Comparison of ENCODE assay signal across 17 mouse cellular contexts in the genomic region with DNA sequence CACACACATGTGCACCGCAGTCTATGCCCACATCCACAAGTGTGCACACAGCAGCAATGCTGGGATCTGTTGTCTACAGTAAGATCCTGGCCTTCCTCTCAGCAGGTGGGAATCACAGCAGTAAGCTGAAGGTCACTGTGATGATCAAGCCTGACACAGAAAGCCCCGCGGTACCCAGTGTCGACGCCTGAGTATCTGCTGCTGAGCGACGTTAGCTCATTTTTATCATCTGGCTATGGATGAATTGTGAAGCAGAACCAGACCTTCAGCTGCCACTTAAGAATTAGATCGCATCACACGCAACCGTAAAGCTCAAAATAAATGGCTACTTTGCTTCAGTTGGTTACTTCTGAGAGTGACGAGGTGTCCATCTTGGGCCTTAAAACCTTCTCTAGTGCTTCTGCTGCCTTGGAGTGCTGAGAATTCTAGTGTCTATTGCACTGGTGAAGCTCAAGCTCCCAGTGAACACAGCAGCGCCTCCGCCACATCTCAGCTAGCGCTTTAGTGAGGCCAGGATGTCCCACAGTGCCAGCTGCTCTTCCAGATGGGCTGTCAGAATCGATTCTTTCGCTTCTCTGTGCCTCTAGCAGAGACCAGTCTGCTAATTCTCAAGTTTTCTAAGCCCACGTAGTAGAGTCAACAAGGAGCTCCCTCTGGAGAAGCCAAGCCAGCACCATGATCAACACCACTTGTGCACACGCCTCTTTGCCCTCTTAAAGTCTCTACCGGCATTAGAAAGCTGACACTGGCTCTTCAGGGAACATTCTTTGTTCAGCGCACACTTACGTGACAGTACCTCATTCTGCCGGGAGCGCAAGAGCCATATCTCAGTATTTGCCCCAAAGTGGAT.
DNase-seq lines count a peak whose midpoint lies in the region; ATAC-seq lines count a peak whose summit lies in the region.
"Had no signal": no experiment of that assay in that cellular context is flagged by ENCODE, and none has a peak within 500 bp of the region (broad histone marks: within the 10 kb centered on the region; RNA-seq: fewer than 3 reads in every experiment).

No protein-coding gene starts in this region.

- intact Hi-C loops in heart, postnatal 36 days (cut with DNase I): no loop called here

- H3K36me3 ChIP-seq in midbrain, embryonic 13.5 days: peaks cover 17% of the 10 kb centered on the region
- H3K36me3 ChIP-seq in midbrain, embryonic 15.5 days (replicated peaks): no peaks in the 10 kb centered on the region
- H3K36me3 ChIP-seq: liver, embryonic 15.5 days had no signal

- no peak overlapping the region for H3K4me2 ChIP-seq in midbrain, embryonic 13.5 days (replicated peaks)
- H3K4me2 ChIP-seq in midbrain, embryonic 15.5 days: no peak overlapping the region
- H3K4me2 ChIP-seq: limb, embryonic 12.5 days; liver, embryonic 15.5 days; midbrain, embryonic 12.5 days; neural tube, embryonic 13.5 days had no signal

- H3K27ac ChIP-seq in midbrain, embryonic 13.5 days: peak overlapping the region; percentile 20; the same call in 1 of the 2 replicates
- H3K27ac ChIP-seq in midbrain, embryonic 15.5 days: no peak overlapping the region; the same call in 1 of the 2 replicates
- H3K27ac ChIP-seq: limb, embryonic 12.5 days; liver, embryonic 15.5 days; midbrain, embryonic 12.5 days; neural tube, embryonic 13.5 days had no signal

- DNase-seq in heart, adult 11 months: peak; percentile 54
- DNase-seq in heart, postnatal 36 days: no peak
- DNase-seq in layer of hippocampus, adult 8-10 months (ENCODE audit: low spot score in 2 of 2): peak; percentile 43 to 63
- peak; percentile 39 to 51 for DNase-seq in right cerebral cortex, postnatal 10 days (ENCODE audit: low spot score in 2 of 2)
- DNase-seq: adrenal gland, postnatal 36 days; kidney, postnatal 14 days; lung, postnatal 14 days had no signal

- no peaks in the 10 kb centered on the region for H3K9me3 ChIP-seq in midbrain, embryonic 13.5 days
- no peaks in the 10 kb centered on the region for H3K9me3 ChIP-seq in midbrain, embryonic 15.5 days
- H3K9me3 ChIP-seq: limb, embryonic 12.5 days; liver, embryonic 15.5 days; midbrain, embryonic 12.5 days; neural tube, embryonic 13.5 days had no signal

- H3K9ac ChIP-seq in midbrain, embryonic 13.5 days (replicated peaks): no peak overlapping the region
- no peak overlapping the region for H3K9ac ChIP-seq in midbrain, embryonic 15.5 days
- H3K9ac ChIP-seq: limb, embryonic 12.5 days; liver, embryonic 15.5 days; midbrain, embryonic 12.5 days; neural tube, embryonic 13.5 days had no signal

- H3K4me3 ChIP-seq in midbrain, embryonic 13.5 days (replicated peaks): no peak overlapping the region
- no peak overlapping the region for H3K4me3 ChIP-seq in midbrain, embryonic 15.5 days
- H3K4me3 ChIP-seq: erythroblast, embryonic 14.5 days; limb, embryonic 12.5 days; liver, embryonic 15.5 days; midbrain, embryonic 12.5 days; neural tube, embryonic 13.5 days had no signal

- no peaks in the 10 kb centered on the region for H3K27me3 ChIP-seq in midbrain, embryonic 13.5 days
- no peaks in the 10 kb centered on the region for H3K27me3 ChIP-seq in midbrain, embryonic 15.5 days (replicated peaks)
- H3K27me3 ChIP-seq: limb, embryonic 12.5 days; liver, embryonic 15.5 days; midbrain, embryonic 12.5 days; neural tube, embryonic 13.5 days had no signal

- H3K4me1 ChIP-seq in midbrain, embryonic 13.5 days (replicated peaks): peaks cover 13% of the 10 kb centered on the region
- H3K4me1 ChIP-seq in midbrain, embryonic 15.5 days: peaks cover 10% of the 10 kb centered on the region; the same call in 1 of the 2 replicates
- H3K4me1 ChIP-seq: liver, embryonic 15.5 days had no signal

- no peak for ATAC-seq in midbrain, embryonic 13.5 days
- ATAC-seq in midbrain, embryonic 15.5 days (replicated peaks): no peak
- no peak for ATAC-seq in monocyte, adult 5-6 weeks (replicated peaks; ENCODE audit: insufficient number of reproducible peaks, low FRiP score, low TSS enrichment, poor library complexity, severe bottlenecking)
- ATAC-seq: activated CD4-positive, CD25-positive, alpha-beta regulatory T cell, adult 4 months; intestine, embryonic 16.5 days had no signal

- WGBS in midbrain, embryonic 13.5 days: 86% methylated on average over 23 of the region's 23 CpGs
- 77% methylated on average over 23 of the region's 23 CpGs for WGBS in midbrain, embryonic 15.5 days

Comparison
In these comparisons a context has a peak if more than half of its experiments do, and no peak if none do; other contexts are left out.
1. DNase-seq: peak in heart, adult 11 months (single experiment), layer of hippocampus, adult 8-10 months (2 of 2) and right cerebral cortex, postnatal 10 days (2 of 2); none in heart, postnatal 36 days (0 of 2).